Mouse (Mus musculus) R1 (cell line): Measurements from ENCODE around the gene Lpar5.

Source experiments
- DNase-seq: peaks from one replicate; pipeline ENCODE4 v3.0.0-alpha.2; 2018; ENCODE audit warnings: low read depth, low spot score

Gene Lpar5

GRCm38 (mm10) chr6:125084424-125084823 lies 16.7 kb downstream of the Lpar5 start:
- DNase-seq = peak; percentile 84

GRCm38 (mm10) chr6:125087937-125088336 lies 20.2 kb downstream of the Lpar5 start:
- no peak for DNase-seq

GRCm38 (mm10) chr6:125088561-125089321 lies 21.0 kb downstream of the Lpar5 start:
- DNase-seq = peak; percentile 87

- DNase-seq = peak; percentile 88
Observed at GRCm38 (mm10) chr6:125089521-125090321, 22.0 kb downstream of the Lpar5 start.

GRCm38 (mm10) chr6:125090341-125091085 lies 22.8 kb downstream of the Lpar5 start:
- peak; percentile 95 for DNase-seq

- peak; percentile 49 for DNase-seq
Observed at GRCm38 (mm10) chr6:125092372-125092771, 24.7 kb downstream of the Lpar5 start.

- no peak for DNase-seq
Observed at GRCm38 (mm10) chr6:125094843-125095242, 27.1 kb downstream of the Lpar5 start.

GRCm38 (mm10) chr6:125095391-125096278 lies 27.9 kb downstream of the Lpar5 start, which contains the start of gene Chd4:
Chd4 (plus strand) TSS chr6:125095981.
- DNase-seq = peak; percentile 92

GRCm38 (mm10) chr6:125096279-125096596 lies 28.5 kb downstream of the Lpar5 start:
- no peak for DNase-seq

- DNase-seq = peak; percentile 37
Observed at GRCm38 (mm10) chr6:125096597-125097345, 29.1 kb downstream of the Lpar5 start.

GRCm38 (mm10) chr6:125097346-125097689 lies 29.6 kb downstream of the Lpar5 start:
- peak; percentile 28 for DNase-seq

- DNase-seq = no peak
Observed at GRCm38 (mm10) chr6:125097951-125098350, 30.2 kb downstream of the Lpar5 start.

- DNase-seq = no peak
Observed at GRCm38 (mm10) chr6:125098513-125098912, 30.8 kb downstream of the Lpar5 start.

- DNase-seq = no peak
Observed at GRCm38 (mm10) chr6:125099421-125099971, 31.8 kb downstream of the Lpar5 start.

GRCm38 (mm10) chr6:125101444-125101843 lies 33.7 kb downstream of the Lpar5 start:
- DNase-seq = no peak

- DNase-seq = no peak
Observed at GRCm38 (mm10) chr6:125104223-125104622, 36.5 kb downstream of the Lpar5 start.

- peak; percentile 74 for DNase-seq
Observed at GRCm38 (mm10) chr6:125107705-125108104, 40.0 kb downstream of the Lpar5 start.

- DNase-seq = peak; percentile 55
Observed at GRCm38 (mm10) chr6:125109371-125109770, 41.7 kb downstream of the Lpar5 start.

- DNase-seq = peak; percentile 81
Observed at GRCm38 (mm10) chr6:125110927-125111326, 43.2 kb downstream of the Lpar5 start.

GRCm38 (mm10) chr6:125112553-125112952 lies 44.8 kb downstream of the Lpar5 start:
- no peak for DNase-seq
